Mouse (Mus musculus) stomach, embryonic 15.5 days (tissue): ENCODE measurements at regions not wholly inside any gene's neighbourhood (a gene's known extent, or its start where the extent isn't known, plus 50 kb on each side); places are given as distances from the start of the nearest gene placed in this dataset.

ENCODE experiments used
- ATAC-seq: fragments of 200-750 bp; cut with Nextera tagmentation; 2 replicates; pipeline ENCODE4 v1.8.0; 2017; ENCODE audit warnings: low read depth, moderate number of reproducible peaks, moderate TSS enrichment; ENCODE audit not compliant: insufficient read depth, low FRiP score
- H3K27ac ChIP-seq: fragments of 300-500 bp; sonication (generic); 2 replicates; pipeline ENCODE4 v1.5.1; 2015; ENCODE audit warnings: mild to moderate bottlenecking, inconsistent platforms
- H3K27me3 ChIP-seq: fragments of 300-500 bp; sonication (generic); replicated peaks from 2 replicates; pipeline ENCODE4 v1.6.1; 2015; ENCODE audit warnings: inconsistent platforms
- H3K36me3 ChIP-seq: fragments of 300-500 bp; sonication (generic); 2 replicates; pipeline ENCODE4 v1.6.1; 2015; ENCODE audit warnings: inconsistent platforms
- H3K4me1 ChIP-seq: fragments of 300-500 bp; sonication (generic); 2 replicates; pipeline ENCODE4 v1.6.1; 2015; ENCODE audit warnings: inconsistent platforms
- H3K4me2 ChIP-seq: fragments of 300-500 bp; sonication (generic); 2 replicates; pipeline ENCODE4 v1.6.1; 2015; ENCODE audit warnings: mild to moderate bottlenecking, inconsistent platforms
- H3K4me3 ChIP-seq: fragments of 300-500 bp; sonication (generic); replicated peaks from 2 replicates; pipeline ENCODE4 v1.5.1; 2015; ENCODE audit warnings: inconsistent platforms
- H3K9ac ChIP-seq: fragments of 300-500 bp; sonication (generic); 2 replicates; pipeline ENCODE4 v1.6.1; 2015; ENCODE audit warnings: inconsistent platforms
- H3K9me3 ChIP-seq: fragments of 300-500 bp; sonication (generic); 2 replicates; pipeline ENCODE4 v1.6.1; 2016; ENCODE audit warnings: inconsistent platforms
- WGBS: fragments of 180-500 bp; shearing (Covaris S2); methylation state at CpG from one replicate; pipeline ENCODE4 v1.1.7; 2015; 5-methylcytosine and 5-hydroxymethylcytosine counted together

- Histone ChIP-seq H3K4me2 (no peak overlapping the region), H3K4me3 (no peak overlapping the region), H3K4me1 (no peaks in the 10 kb centered on the region), H3K9ac (no peak overlapping the region), H3K27me3 (no peaks in the 10 kb centered on the region), H3K36me3 (no peaks in the 10 kb centered on the region), H3K27ac (no peak overlapping the region), H3K9me3 (no peaks in the 10 kb centered on the region)
- no peak for ATAC-seq
- WGBS = 52% methylated on average over 4 of the region's 4 CpGs
Measured at GRCm38 (mm10) chr4:88956605-88957004, 76.6 kb upstream of the Ifne start.

- ATAC-seq = no peak
- no peak overlapping the region for H3K4me3 ChIP-seq
- H3K36me3 ChIP-seq = no peaks in the 10 kb centered on the region
- H3K9me3 ChIP-seq = no peaks in the 10 kb centered on the region
- 18% methylated on average over 7 of the region's 7 CpGs for WGBS
- H3K9ac ChIP-seq = no peak overlapping the region
- H3K27ac ChIP-seq = no peak overlapping the region
- H3K27me3 ChIP-seq = no peaks in the 10 kb centered on the region
- H3K4me2 ChIP-seq = 0 out of 2 replicates have a peak overlapping the region, but pooled peaks have one; percentile 5
- no peaks in the 10 kb centered on the region for H3K4me1 ChIP-seq
Measured at GRCm38 (mm10) chr4:88956151-88956550, 76.2 kb upstream of the Ifne start.

GRCm38 (mm10) chr4:88955571-88955970, 75.6 kb upstream of the Ifne start:
- 72% methylated on average over 7 of the region's 7 CpGs for WGBS
- Histone ChIP-seq H3K9ac (no peak overlapping the region), H3K9me3 (no peaks in the 10 kb centered on the region), H3K27me3 (no peaks in the 10 kb centered on the region), H3K4me3 (no peak overlapping the region), H3K4me2 (no peak overlapping the region), H3K4me1 (no peaks in the 10 kb centered on the region), H3K27ac (no peak overlapping the region), H3K36me3 (no peaks in the 10 kb centered on the region)
- ATAC-seq = no peak

- H3K27me3 ChIP-seq = no peaks in the 10 kb centered on the region
- no peak for ATAC-seq
Measured at GRCm38 (mm10) chr4:88954045-88954444, 74.0 kb upstream of the Ifne start.

GRCm38 (mm10) chr4:88951034-88951336, 71.0 kb upstream of the Ifne start:
- no peaks in the 10 kb centered on the region for H3K4me1 ChIP-seq
- no peak overlapping the region for H3K27ac ChIP-seq
- H3K9ac ChIP-seq = no peak overlapping the region
- 64% methylated on average over 1 of the region's 1 CpGs for WGBS
- no peaks in the 10 kb centered on the region for H3K36me3 ChIP-seq
- H3K4me3 ChIP-seq = no peak overlapping the region
- no peaks in the 10 kb centered on the region for H3K9me3 ChIP-seq
- no peaks in the 10 kb centered on the region for H3K27me3 ChIP-seq
- ATAC-seq = no peak
- no peak overlapping the region for H3K4me2 ChIP-seq

More at GRCm38 (mm10) chr4:88954045-88954444, 74.0 kb upstream of the Ifne start:
- Histone ChIP-seq H3K9me3 (no peaks in the 10 kb centered on the region), H3K27ac (no peak overlapping the region), H3K4me3 (no peak overlapping the region), H3K4me1 (no peaks in the 10 kb centered on the region), H3K4me2 (no peak overlapping the region), H3K36me3 (no peaks in the 10 kb centered on the region), H3K9ac (no peak overlapping the region)
- 91% methylated on average over 3 of the region's 3 CpGs for WGBS

- Histone ChIP-seq H3K4me1 (no peaks in the 10 kb centered on the region), H3K4me3 (no peak overlapping the region), H3K9ac (no peak overlapping the region), H3K9me3 (no peaks in the 10 kb centered on the region), H3K4me2 (no peak overlapping the region), H3K27me3 (no peaks in the 10 kb centered on the region), H3K36me3 (no peaks in the 10 kb centered on the region), H3K27ac (no peak overlapping the region)
- 49% methylated on average over 12 of the region's 12 CpGs for WGBS
- no peak for ATAC-seq
Measured at GRCm38 (mm10) chr4:88950181-88951033, 70.4 kb upstream of the Ifne start.

- Histone ChIP-seq H3K4me2 (no peak overlapping the region), H3K9me3 (no peaks in the 10 kb centered on the region), H3K36me3 (no peaks in the 10 kb centered on the region), H3K9ac (no peak overlapping the region), H3K27ac (no peak overlapping the region), H3K4me1 (no peaks in the 10 kb centered on the region), H3K4me3 (no peak overlapping the region), H3K27me3 (no peaks in the 10 kb centered on the region)
- ATAC-seq = no peak
- 85% methylated on average over 4 of the region's 4 CpGs for WGBS
Measured at GRCm38 (mm10) chr4:88948027-88948859, 68.2 kb upstream of the Ifne start.

GRCm38 (mm10) chr4:88941955-88942354, 62.0 kb upstream of the Ifne start:
- Histone ChIP-seq H3K9ac (no peak overlapping the region), H3K36me3 (no peaks in the 10 kb centered on the region), H3K4me3 (no peak overlapping the region), H3K27me3 (peaks cover 15% of the 10 kb centered on the region; the same call in 1 of the 2 replicates), H3K9me3 (no peaks in the 10 kb centered on the region), H3K4me2 (no peak overlapping the region), H3K4me1 (0 out of 2 replicates have a peak, but pooled peaks cover 3% of the 10 kb centered on the region), H3K27ac (no peak overlapping the region)
- no peak for ATAC-seq
- WGBS = 79% methylated on average over 4 of the region's 4 CpGs

GRCm38 (mm10) chr4:88940670-88941069, 60.7 kb upstream of the Ifne start:
- Histone ChIP-seq H3K4me1 (0 out of 2 replicates have a peak, but pooled peaks cover 3% of the 10 kb centered on the region), H3K27ac (no peak overlapping the region), H3K36me3 (no peaks in the 10 kb centered on the region), H3K4me2 (no peak overlapping the region), H3K4me3 (no peak overlapping the region), H3K27me3 (peaks cover 15% of the 10 kb centered on the region; the same call in 1 of the 2 replicates), H3K9ac (no peak overlapping the region), H3K9me3 (no peaks in the 10 kb centered on the region)
- no peak for ATAC-seq
- WGBS = 86% methylated on average over 2 of the region's 2 CpGs

GRCm38 (mm10) chr4:88939397-88939796, 59.4 kb upstream of the Ifne start:
- no peak overlapping the region for H3K4me2 ChIP-seq
- no peak overlapping the region for H3K27ac ChIP-seq
- WGBS = 63% methylated on average over 4 of the region's 4 CpGs
- no peak overlapping the region for H3K9ac ChIP-seq
- ATAC-seq = no peak
- H3K9me3 ChIP-seq = no peaks in the 10 kb centered on the region
- H3K36me3 ChIP-seq = no peaks in the 10 kb centered on the region
- 0 out of 2 replicates have a peak, but pooled peaks cover 3% of the 10 kb centered on the region for H3K4me1 ChIP-seq
- no peak overlapping the region for H3K4me3 ChIP-seq
- H3K27me3 ChIP-seq = peaks cover 15% of the 10 kb centered on the region; the same call in 1 of the 2 replicates

- peak overlapping the region; percentile 84 for H3K4me2 ChIP-seq
- WGBS = 9% methylated on average over 11 of the region's 11 CpGs
- H3K4me3 ChIP-seq = peak overlapping the region; percentile 66
- no peaks in the 10 kb centered on the region for H3K9me3 ChIP-seq
- H3K27me3 ChIP-seq = peaks cover 15% of the 10 kb centered on the region; the same call in 1 of the 2 replicates
- peak; percentile 38; the same call in 1 of the 2 replicates for ATAC-seq
- H3K36me3 ChIP-seq = no peaks in the 10 kb centered on the region
- H3K27ac ChIP-seq = peak overlapping the region; percentile 67
- 0 out of 2 replicates have a peak overlapping the region, but pooled peaks have one; percentile 41 for H3K9ac ChIP-seq
- H3K4me1 ChIP-seq = 0 out of 2 replicates have a peak, but pooled peaks cover 3% of the 10 kb centered on the region
Measured at GRCm38 (mm10) chr4:88938712-88939032, 58.7 kb upstream of the Ifne start.
